In the genomic region with DNA sequence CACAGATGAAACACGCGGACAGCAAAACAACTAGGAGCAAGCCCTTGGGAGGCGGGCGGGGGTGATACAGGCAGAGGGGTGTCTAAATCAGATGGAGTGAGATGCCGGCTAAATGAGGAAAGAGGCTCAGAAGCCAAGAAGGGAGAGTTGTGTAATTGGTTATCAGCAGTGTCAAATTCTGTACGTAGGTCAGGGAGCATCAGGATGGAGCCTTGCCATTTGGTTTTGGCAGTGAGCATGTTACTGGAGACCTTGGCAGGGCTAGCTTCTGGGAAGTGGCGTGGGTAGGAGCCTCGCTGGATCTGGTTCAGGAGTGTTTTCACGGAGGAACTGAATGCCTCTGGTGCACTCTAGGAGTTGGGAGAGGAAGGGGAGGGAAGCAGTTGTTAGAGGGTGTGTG, we compare ENCODE assay signal across 10 mouse cellular contexts. TPM values are rescaled to one million over a fixed set of nuclear protein-coding genes. Genes with fewer than 3 reads are reported as not detected.
DNase-seq lines count a peak whose midpoint lies in the region; ATAC-seq lines count a peak whose summit lies in the region.
"Had no signal": no experiment of that assay in that cellular context is flagged by ENCODE, and none has a peak within 500 bp of the region (broad histone marks: within the 10 kb centered on the region; RNA-seq: fewer than 3 reads in every experiment).

No protein-coding gene starts in this region.

- no peaks in the 10 kb centered on the region for H3K4me1 ChIP-seq in kidney, embryonic 14.5 days (ENCODE audit: control insufficient read depth, insufficient read depth, low read length)
- 0 out of 2 replicates have a peak, but pooled peaks cover 6% of the 10 kb centered on the region for H3K4me1 ChIP-seq in embryonic facial prominence, embryonic 15.5 days
- H3K4me1 ChIP-seq: limb, embryonic 13.5 days had no signal

- H3K9me3 ChIP-seq in kidney, embryonic 14.5 days (ENCODE audit: control insufficient read depth, low read length): no peaks in the 10 kb centered on the region
- no peaks in the 10 kb centered on the region for H3K9me3 ChIP-seq in embryonic facial prominence, embryonic 15.5 days (replicated peaks)
- H3K9me3 ChIP-seq: embryonic facial prominence, embryonic 13.5 days; limb, embryonic 13.5 days had no signal

- H3K27ac ChIP-seq in kidney, embryonic 14.5 days (ENCODE audit: low read depth, low read length): no peak overlapping the region
- no peak overlapping the region for H3K27ac ChIP-seq in embryonic facial prominence, embryonic 15.5 days (replicated peaks)
- H3K27ac ChIP-seq: embryonic facial prominence, embryonic 13.5 days; limb, embryonic 13.5 days had no signal

- H3K4me2 ChIP-seq in kidney, embryonic 14.5 days (replicated peaks; ENCODE audit: low read depth, low read length): no peak overlapping the region
- H3K4me2 ChIP-seq in embryonic facial prominence, embryonic 15.5 days (replicated peaks): no peak overlapping the region
- H3K4me2 ChIP-seq: embryonic facial prominence, embryonic 13.5 days; limb, embryonic 13.5 days had no signal

- WGBS in kidney, embryonic 14.5 days: 71% methylated on average over 9 of the region's 9 CpGs
- WGBS in embryonic facial prominence, embryonic 15.5 days: 71% methylated on average over 9 of the region's 9 CpGs

- no peak overlapping the region for H3K9ac ChIP-seq in kidney, embryonic 14.5 days (ENCODE audit: low read depth, low read length)
- H3K9ac ChIP-seq in embryonic facial prominence, embryonic 15.5 days: no peak overlapping the region
- H3K9ac ChIP-seq: embryonic facial prominence, embryonic 13.5 days; limb, embryonic 13.5 days had no signal

- no peak for ATAC-seq in kidney, embryonic 14.5 days (ENCODE audit: low FRiP score, low TSS enrichment)
- ATAC-seq in embryonic facial prominence, embryonic 15.5 days (ENCODE audit: insufficient number of reproducible peaks, low FRiP score, low TSS enrichment, low read depth): peak; percentile 54; the same call in 1 of the 2 replicates

- H3K4me3 ChIP-seq in kidney, embryonic 14.5 days (ENCODE audit: low read length): no peak overlapping the region
- no peak overlapping the region for H3K4me3 ChIP-seq in embryonic facial prominence, embryonic 15.5 days (replicated peaks)
- H3K4me3 ChIP-seq: embryonic facial prominence, embryonic 13.5 days; limb, embryonic 13.5 days had no signal

- H3K27me3 ChIP-seq in kidney, embryonic 14.5 days (ENCODE audit: control insufficient read depth, insufficient read depth, low read length): no peaks in the 10 kb centered on the region
- no peaks in the 10 kb centered on the region for H3K27me3 ChIP-seq in embryonic facial prominence, embryonic 15.5 days
- H3K27me3 ChIP-seq: embryonic facial prominence, embryonic 13.5 days; limb, embryonic 13.5 days had no signal

- peak; percentile 60 for DNase-seq in kidney, adult 11 months
- peak; percentile 83 for DNase-seq in adrenal gland, adult 8-10 months
- peak; percentile 57 for DNase-seq in kidney, adult 9 months
- peak; percentile 66 for DNase-seq in ovary, postnatal 14 days (ENCODE audit: low spot score)
- DNase-seq in thymus, postnatal 10 days (ENCODE audit: low spot score in 2 of 2): no peak
- DNase-seq in thymus, postnatal 36 days: no peak

- H3K36me3 ChIP-seq in kidney, embryonic 14.5 days (ENCODE audit: control insufficient read depth, insufficient read depth, low read length): no peaks in the 10 kb centered on the region
- no peaks in the 10 kb centered on the region for H3K36me3 ChIP-seq in embryonic facial prominence, embryonic 15.5 days
- H3K36me3 ChIP-seq: embryonic facial prominence, embryonic 13.5 days; limb, embryonic 13.5 days had no signal

RNA-seq across cellular contexts. Expression of gene Nrip1, which starts 58.7 kb away (rescaled TPM):
- 36.9 and 56.8 TPM in 2 replicates for polyA plus RNA-seq in kidney, embryonic 14.5 days (2014; fragmentation: Nextera tagmentation; extraction: Ambion mirVana)
- 100 to 1,000 TPM in 2 of 4 experiments, 10 to 100 TPM in 2; 86.7 to 143 (median 105) TPM for total RNA-seq in adrenal gland, adult 8-10 months (2022)
- 43.8 and 45.5 TPM in 2 replicates for polyA plus RNA-seq in embryonic facial prominence, embryonic 15.5 days (2015; fragmentation: Nextera tagmentation; extraction: Ambion mirVana)

Comparison
In these comparisons a context has a peak if more than half of its experiments do, and no peak if none do; other contexts are left out.
1. DNase-seq: peak in kidney, adult 11 months (single experiment), adrenal gland, adult 8-10 months (single experiment), kidney, adult 9 months (single experiment) and ovary, postnatal 14 days (single experiment); none in thymus, postnatal 10 days (0 of 2) and thymus, postnatal 36 days (0 of 2).